8 mouse cellular contexts compared by ENCODE assay signal in genomic region chr19:7493352-7494186, GRCm38 (mm10). TPM values are rescaled to one million over a fixed set of nuclear protein-coding genes. Genes with fewer than 3 reads are reported as not detected.
DNase-seq lines count a peak whose midpoint lies in the region; ATAC-seq and TF ChIP-seq lines count a peak whose summit lies in the region.

Gene Atl3, plus strand, starts transcription at chr19:7494040.

- peak; percentile 41; the same call in 1 of the 2 replicates for TF ChIP-seq POLR2A in brain, embryonic 14.5 days (IDR thresholded peaks at IDR 0.05; ENCODE audit: borderline replicate concordance, extremely low read depth, insufficient read depth, insufficient read length, poor library complexity, severe bottlenecking)

- H3K4me1 ChIP-seq in heart, embryonic 15.5 days (replicated peaks): peaks cover 9% of the 10 kb centered on the region

- no peak for DNase-seq in gastrocnemius, adult 2 months
- no peak for DNase-seq in gastrocnemius, adult 18-20 months (ENCODE audit: low spot score)
- peak; percentile 40 for DNase-seq in A20 (ENCODE audit: low read depth, low spot score)
- DNase-seq in brain, embryonic 14.5 days (ENCODE audit: low read depth): no peak
- no peak for DNase-seq in left cerebral cortex, postnatal 36 days (ENCODE audit: low spot score in 2 of 2)
- DNase-seq in naive thymus-derived CD4-positive, alpha-beta T cell, adult 2 months (ENCODE audit: low read depth): peak; percentile 38
- no peak for DNase-seq in cerebellum, adult 11 months

- peak within 1 kb of the TSS; percentile 93 for H3K27ac ChIP-seq in gastrocnemius, adult 2 months
- peak within 1 kb of the TSS; percentile 100 for H3K27ac ChIP-seq in heart, embryonic 15.5 days

- H3K27me3 ChIP-seq in heart, embryonic 15.5 days: no peaks in the 10 kb centered on the region

- peak within 1 kb of the TSS; percentile 91 for H3K9ac ChIP-seq in heart, embryonic 15.5 days

- peak within 1 kb of the TSS; percentile 92 for H3K4me3 ChIP-seq in gastrocnemius, adult 2 months
- peak within 1 kb of the TSS; percentile 90 for H3K4me3 ChIP-seq in heart, embryonic 15.5 days

- intact Hi-C loops in gastrocnemius, adult 2 months (cut with DNase I): no loop called here
- intact Hi-C loops in left cerebral cortex, postnatal 36 days (cut with DNase I): loop anchor here (1.0 kb wide), 1 partner anchor 10 kb away; the partner anchor contains the start of gene Rtn3

- ATAC-seq in heart, embryonic 15.5 days (replicated peaks; ENCODE audit: insufficient number of reproducible peaks, insufficient read depth, low FRiP score, low read depth): no peak

- no peaks in the 10 kb centered on the region for H3K36me3 ChIP-seq in heart, embryonic 15.5 days

- H3K9me3 ChIP-seq in heart, embryonic 15.5 days (replicated peaks): no peaks in the 10 kb centered on the region

- 28% methylated on average over 31 of the region's 31 CpGs for WGBS in heart, embryonic 15.5 days

- H3K4me2 ChIP-seq in heart, embryonic 15.5 days: peak within 1 kb of the TSS; percentile 89

- no peak for TF ChIP-seq CTCF in gastrocnemius, adult 2 months (IDR thresholded peaks at IDR 0.05)
- no peak for TF ChIP-seq CTCF in brain, embryonic 14.5 days (IDR thresholded peaks at IDR 0.05; ENCODE audit: borderline replicate concordance, extremely low read depth, insufficient read depth, insufficient read length)

RNA-seq across cellular contexts. Expression of gene Atl3, which starts in this region (rescaled TPM):
- total RNA-seq in gastrocnemius, adult 2 months (2021): 1 to 10 TPM; 7.8 to 8.5 TPM
- 1 to 10 TPM; 6.1 to 7.2 TPM for total RNA-seq in gastrocnemius, adult 18-20 months (2021)
- polyA plus RNA-seq in brain, embryonic 14.5 days (2012; rRNA removed): 13.3 and 16.6 TPM in 2 replicates
- 8.7 and 9.0 TPM in 2 replicates for polyA plus RNA-seq in heart, embryonic 15.5 days (2015; fragmentation: Nextera tagmentation; extraction: Ambion mirVana)
- total RNA-seq in left cerebral cortex, postnatal 36 days (2021): 10 to 100 TPM; 23.4 to 25.7 TPM

Comparison
In these comparisons a context has a peak if more than half of its experiments do, and no peak if none do; other contexts are left out.
1. DNase-seq: peak in A20 (single experiment) and naive thymus-derived CD4-positive, alpha-beta T cell, adult 2 months (single experiment); none in gastrocnemius, adult 2 months (single experiment), gastrocnemius, adult 18-20 months (single experiment), brain, embryonic 14.5 days (single experiment), left cerebral cortex, postnatal 36 days (0 of 2) and cerebellum, adult 11 months (single experiment).